Mouse (Mus musculus): Measurements from ENCODE around the gene Nfyb. TPM values are rescaled to one million over a fixed set of nuclear protein-coding genes. Genes with fewer than 3 reads are reported as not detected.

The Nfyb gene
- polyA plus RNA-seq, 1 experiment from 2014 or later, result 61.1 TPM

Other genes with a start within 250 kb of the Nfyb start
- 35.7 and 43.3 TPM in 2 replicates for gene 1190007I07Rik, start 140.9 kb downstream of the Nfyb start, polyA plus RNA-seq (2016; fragmentation: Nextera tagmentation; extraction: Ambion mirVana)
- 288 and 307 TPM in 2 replicates for gene Tdg, start 134.3 kb downstream of the Nfyb start, polyA plus RNA-seq (2016; fragmentation: Nextera tagmentation; extraction: Ambion mirVana)
- 2.2 and 2.3 TPM in 2 replicates for gene Glt8d2, start 73.5 kb downstream of the Nfyb start, polyA plus RNA-seq (2016; fragmentation: Nextera tagmentation; extraction: Ambion mirVana)
- gene Hcfc2, start 68.0 kb downstream of the Nfyb start, polyA plus RNA-seq (2016; fragmentation: Nextera tagmentation; extraction: Ambion mirVana), result 25.6 and 27.2 TPM in 2 replicates
- gene Txnrd1, start 69.8 kb upstream of the Nfyb start, polyA plus RNA-seq (2016; fragmentation: Nextera tagmentation; extraction: Ambion mirVana), result 163 and 169 TPM in 2 replicates
- 0.15 and 0.20 TPM in 2 replicates for gene Eid3, start 102.5 kb upstream of the Nfyb start, polyA plus RNA-seq (2016; fragmentation: Nextera tagmentation; extraction: Ambion mirVana)
- 0.94 and 1.1 TPM in 2 replicates for gene Chst11, start 221.4 kb upstream of the Nfyb start, polyA plus RNA-seq (2016; fragmentation: Nextera tagmentation; extraction: Ambion mirVana)

All from midbrain, embryonic 10.5 days (tissue).